Mouse (Mus musculus) lung, embryonic 14.5 days (tissue): ENCODE measurements at regions not wholly inside any gene's neighbourhood (a gene's known extent, or its start where the extent isn't known, plus 50 kb on each side); places are given as distances from the start of the nearest gene placed in this dataset.
A peak's percentile ranks its signal among the peaks of the same experiment; 100 is the strongest.

Experiments used
- ATAC-seq: fragments of 200-750 bp; cut with Nextera tagmentation; 2 replicates; pipeline ENCODE4 v1.8.0; 2017; ENCODE audit warnings: mild to moderate bottlenecking, moderate TSS enrichment, moderate library complexity; ENCODE audit not compliant: insufficient read depth
- DNase-seq: peaks from one replicate; pipeline ENCODE4 v3.0.0-alpha.2; 2015
- H3K27ac ChIP-seq: fragments of 300-500 bp; sonication (generic); 2 replicates; pipeline ENCODE4 v1.5.1; 2014; ENCODE audit warnings: low read depth, mild to moderate bottlenecking, moderate library complexity
- H3K27me3 ChIP-seq: fragments of 300-500 bp; sonication (generic); 2 replicates; pipeline ENCODE4 v1.6.1; 2014; ENCODE audit warnings: low read length, control low read depth; ENCODE audit not compliant: insufficient read depth
- H3K36me3 ChIP-seq: fragments of 300-500 bp; sonication (generic); 2 replicates; pipeline ENCODE4 v1.6.1; 2014; ENCODE audit warnings: control low read depth; ENCODE audit not compliant: insufficient read depth
- H3K4me1 ChIP-seq: fragments of 300-500 bp; sonication (generic); 2 replicates; pipeline ENCODE4 v1.6.1; 2014; ENCODE audit warnings: antibody characterized with exemption, control low read depth; ENCODE audit not compliant: insufficient read depth
- H3K4me2 ChIP-seq: fragments of 300-500 bp; sonication (generic); 2 replicates; pipeline ENCODE4 v1.6.1; 2014; ENCODE audit warnings: mild to moderate bottlenecking
- H3K4me3 ChIP-seq: fragments of 300-500 bp; sonication (generic); 2 replicates; pipeline ENCODE4 v1.5.1; 2014; ENCODE audit warnings: low read depth, low read length
- H3K9ac ChIP-seq: fragments of 300-500 bp; sonication (generic); 2 replicates; pipeline ENCODE4 v1.6.1; 2014
- H3K9me3 ChIP-seq: fragments of 300-500 bp; sonication (generic); 2 replicates; pipeline ENCODE4 v1.6.1; 2016; ENCODE audit warnings: low read depth, low read length, control low read depth
- CTCF ChIP-seq: IDR thresholded peaks from 2 replicates; pipeline ENCODE4 v1.5.1; 2016; ENCODE audit warnings: antibody characterized with exemption, low read depth
- WGBS: fragments of 180-500 bp; shearing (Covaris S2); extraction: QIAGEN DNeasy Blood & Tissue Kit; methylation state at CpG from one replicate; pipeline ENCODE4 v1.1.7; 2014; 5-methylcytosine and 5-hydroxymethylcytosine counted together

DNA sequence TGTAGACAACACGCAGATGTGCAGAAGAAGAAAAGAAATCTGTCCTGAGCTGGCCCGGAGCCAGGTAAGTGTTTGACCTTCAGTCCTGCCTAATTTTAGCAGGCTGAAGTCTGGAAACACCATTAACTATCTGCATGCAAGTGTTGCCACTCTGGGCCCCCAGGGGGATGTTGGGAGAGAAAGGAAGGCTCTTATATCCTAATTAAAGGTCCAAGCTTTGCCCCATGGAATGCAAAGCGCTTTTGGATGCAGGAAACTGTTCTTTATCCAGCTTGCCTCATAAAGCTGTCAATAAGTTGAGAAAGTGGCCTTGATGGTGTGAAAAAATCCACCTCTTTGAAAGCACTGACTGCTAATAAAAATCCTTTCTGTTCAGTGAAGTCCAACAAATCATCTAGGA, 145.1 kb upstream of the Elac2 start:
- Histone ChIP-seq H3K4me2 (no peak overlapping the region), H3K4me1 (0 out of 2 replicates have a peak, but pooled peaks cover 4% of the 10 kb centered on the region), H3K4me3 (no peak overlapping the region), H3K27me3 (no peaks in the 10 kb centered on the region), H3K9me3 (no peaks in the 10 kb centered on the region), H3K27ac (no peak overlapping the region), H3K36me3 (no peaks in the 10 kb centered on the region), H3K9ac (no peak overlapping the region)
- peak; percentile 7 for DNase-seq
- WGBS = 53% methylated on average over 3 of the region's 3 CpGs
- no peak for TF ChIP-seq CTCF
- ATAC-seq = no peak

- Histone ChIP-seq H3K36me3 (no peaks in the 10 kb centered on the region), H3K27me3 (no peaks in the 10 kb centered on the region), H3K9ac (no peak overlapping the region), H3K27ac (no peak overlapping the region), H3K4me3 (no peak overlapping the region), H3K4me2 (no peak overlapping the region), H3K9me3 (no peaks in the 10 kb centered on the region), H3K4me1 (0 out of 2 replicates have a peak, but pooled peaks cover 4% of the 10 kb centered on the region)
- DNase-seq = no peak
- no peak for ATAC-seq
- 49% methylated on average over 8 of the region's 8 CpGs for WGBS
- TF ChIP-seq CTCF = no peak
These were observed 142.1 kb upstream of the Elac2 start for GRCm38 (mm10) chr11:64836771-64837170.

- H3K36me3 ChIP-seq = no peaks in the 10 kb centered on the region
- H3K27me3 ChIP-seq = no peaks in the 10 kb centered on the region
- TF ChIP-seq CTCF = no peak
- H3K9ac ChIP-seq = no peak overlapping the region
- H3K4me2 ChIP-seq = no peak overlapping the region
- 77% methylated on average over 2 of the region's 2 CpGs for WGBS
- no peaks in the 10 kb centered on the region for H3K9me3 ChIP-seq
- ATAC-seq (no peak), DNase-seq (no peak)
- H3K4me1 ChIP-seq = no peaks in the 10 kb centered on the region
- no peak overlapping the region for H3K27ac ChIP-seq
- H3K4me3 ChIP-seq = no peak overlapping the region
These were observed 137.7 kb upstream of the Elac2 start for GRCm38 (mm10) chr11:64841092-64841491.

- no peak overlapping the region for H3K4me3 ChIP-seq
- H3K27me3 ChIP-seq = no peaks in the 10 kb centered on the region
- no peaks in the 10 kb centered on the region for H3K4me1 ChIP-seq
- WGBS = 10% methylated on average over 18 of the region's 18 CpGs
- H3K4me2 ChIP-seq = peak overlapping the region; percentile 32
- TF ChIP-seq CTCF = no peak
- peak; percentile 62 for ATAC-seq
- no peak overlapping the region for H3K9ac ChIP-seq
- peak; percentile 42 for DNase-seq
- H3K36me3 ChIP-seq = no peaks in the 10 kb centered on the region
- no peaks in the 10 kb centered on the region for H3K9me3 ChIP-seq
- H3K27ac ChIP-seq = peak overlapping the region; percentile 62
These were observed 135.9 kb upstream of the Elac2 start for GRCm38 (mm10) chr11:64842775-64843530.

GRCm38 (mm10) chr11:64846577-64847147, 132.2 kb upstream of the Elac2 start:
- Histone ChIP-seq H3K4me2 (no peak overlapping the region), H3K27me3 (no peaks in the 10 kb centered on the region), H3K9me3 (no peaks in the 10 kb centered on the region), H3K9ac (no peak overlapping the region), H3K4me3 (no peak overlapping the region), H3K36me3 (no peaks in the 10 kb centered on the region), H3K4me1 (no peaks in the 10 kb centered on the region), H3K27ac (no peak overlapping the region)
- ATAC-seq = no peak
- TF ChIP-seq CTCF = no peak
- DNase-seq = no peak
- 81% methylated on average over 7 of the region's 7 CpGs for WGBS

GRCm38 (mm10) chr11:64859636-64860035, 119.2 kb upstream of the Elac2 start:
- H3K4me2 ChIP-seq = no peak overlapping the region
- no peak for ATAC-seq
- DNase-seq = no peak
- H3K4me3 ChIP-seq = no peak overlapping the region
- H3K9me3 ChIP-seq = no peaks in the 10 kb centered on the region
- WGBS = 23% methylated on average over 3 of the region's 3 CpGs
- no peaks in the 10 kb centered on the region for H3K4me1 ChIP-seq
- no peak for TF ChIP-seq CTCF
- no peaks in the 10 kb centered on the region for H3K36me3 ChIP-seq
- no peaks in the 10 kb centered on the region for H3K27me3 ChIP-seq
- H3K9ac ChIP-seq = no peak overlapping the region
- H3K27ac ChIP-seq = no peak overlapping the region

- WGBS = 25% methylated on average over 8 of the region's 8 CpGs
These were observed 98.2 kb upstream of the Elac2 start for GRCm38 (mm10) chr11:64880674-64881073.

More at GRCm38 (mm10) chr11:64880674-64881073, 98.2 kb upstream of the Elac2 start:
- H3K9me3 ChIP-seq = no peaks in the 10 kb centered on the region
- no peak overlapping the region for H3K9ac ChIP-seq
- no peak overlapping the region for H3K4me3 ChIP-seq
- H3K27ac ChIP-seq = no peak overlapping the region
- ATAC-seq (no peak), DNase-seq (peak; percentile 24)
- H3K27me3 ChIP-seq = no peaks in the 10 kb centered on the region
- H3K4me2 ChIP-seq = no peak overlapping the region
- TF ChIP-seq CTCF = 0 out of 2 replicates have a peak, but pooled peaks have one; percentile 5
- no peaks in the 10 kb centered on the region for H3K36me3 ChIP-seq
- H3K4me1 ChIP-seq = no peaks in the 10 kb centered on the region
